Mouse (Mus musculus) brown adipose tissue, adult 24 weeks (tissue): ENCODE measurements around the gene Celf5. TPM values are rescaled to one million over a fixed set of nuclear protein-coding genes. Genes with fewer than 3 reads are reported as not detected.

ENCODE experiments used
- H3K27ac ChIP-seq: fragments of 200-500 bp; replicated peaks from 2 replicates; pipeline ENCODE4 v1.5.1; 2012; ENCODE audit warnings: low read depth, mild to moderate bottlenecking, low read length
- H3K4me1 ChIP-seq: fragments of 200-500 bp; 2 replicates; pipeline ENCODE4 v1.6.1; 2012; ENCODE audit warnings: low read length, mixed read lengths; ENCODE audit not compliant: control insufficient read depth, insufficient read depth, insufficient read length
- H3K4me3 ChIP-seq: fragments of 200-500 bp; 2 replicates; pipeline ENCODE4 v1.5.1; 2012; ENCODE audit warnings: low read depth, mild to moderate bottlenecking, low read length, moderate library complexity; ENCODE audit not compliant: insufficient read depth
- polyA plus RNA-seq: library from polyadenylated mRNA; stranded (reverse); fragments of >200 nt; gene quantifications from 2 replicates; pipeline ENCODE4 v1.2.4, GENCODE M21; 2012; ENCODE audit not compliant: missing spikeins, insufficient read depth, insufficient read length

The Celf5 gene
- polyA plus RNA-seq, 1 experiment: 0.63 TPM

DNA sequence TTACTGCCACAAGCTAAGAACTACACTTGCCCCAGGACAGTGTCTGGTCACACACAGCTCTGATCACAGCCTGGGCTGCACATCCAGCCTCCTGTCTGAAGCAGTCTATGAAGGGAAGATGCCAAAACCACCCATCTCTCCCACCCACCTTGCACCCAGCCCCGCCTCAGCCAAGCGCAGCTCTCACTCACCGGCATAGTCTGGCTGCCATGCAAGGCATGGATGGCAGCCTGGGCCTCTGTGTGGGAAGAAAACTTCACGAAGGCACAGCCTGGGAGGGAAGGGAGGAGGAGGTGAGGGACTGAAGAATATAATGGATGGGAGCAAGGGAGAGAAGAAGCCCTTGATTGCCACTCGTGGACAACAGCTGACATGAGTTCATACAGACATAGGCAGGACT is 13.3 kb downstream of the Celf5 start:
- Histone ChIP-seq H3K4me1 (no peaks in the 10 kb centered on the region; the same call in 1 of the 2 replicates), H3K27ac (no peak overlapping the region), H3K4me3 (no peak overlapping the region)

DNA sequence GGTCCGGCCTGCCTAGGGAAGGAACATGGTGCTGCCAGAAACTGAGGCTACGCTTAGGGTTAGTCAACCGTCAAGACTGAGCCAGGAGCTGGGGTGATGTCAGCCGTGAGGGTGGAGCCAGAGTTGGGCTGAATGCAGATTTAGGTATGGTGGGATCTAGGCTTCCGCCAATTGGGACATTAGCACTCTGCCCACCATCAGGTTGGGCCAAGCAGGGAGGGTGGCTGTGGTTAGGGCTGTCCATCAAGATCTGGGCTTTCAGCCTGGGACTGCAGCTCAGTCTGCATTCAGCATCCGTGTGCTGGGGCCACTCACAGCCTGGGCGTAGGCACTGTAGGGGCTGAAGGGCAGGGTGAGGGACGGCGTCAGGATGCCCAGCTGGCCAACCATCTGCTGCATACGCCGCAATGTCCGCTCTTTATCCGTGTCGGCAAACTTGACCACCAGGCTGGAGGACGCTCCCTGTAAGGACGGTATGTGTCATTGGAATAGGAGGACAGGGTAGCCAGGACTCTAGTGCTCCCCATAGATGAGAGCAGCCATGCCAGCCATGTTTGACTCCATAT is 14.8 kb downstream of the Celf5 start:
- no peak overlapping the region for H3K4me3 ChIP-seq
- H3K4me1 ChIP-seq: no peaks in the 10 kb centered on the region; the same call in 1 of the 2 replicates

DNA sequence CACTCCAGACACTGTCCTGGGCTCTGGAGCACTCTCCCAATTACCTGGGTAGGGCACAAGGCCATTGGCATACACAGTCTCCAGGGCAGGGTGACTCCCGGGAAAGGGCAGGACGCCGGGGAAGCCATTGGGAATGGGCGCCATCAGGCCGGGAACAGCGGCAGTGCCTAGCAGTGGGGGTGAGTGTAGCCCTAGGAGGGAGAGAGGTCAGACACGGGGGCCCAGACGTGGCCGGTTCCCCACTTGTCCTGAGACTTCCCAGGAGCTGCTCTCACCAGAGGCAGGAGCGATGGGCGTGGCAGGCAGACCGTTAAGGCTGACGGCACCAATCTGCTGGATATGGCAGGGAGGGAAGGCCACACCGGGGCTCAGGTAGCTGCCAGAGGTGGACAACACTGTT is 15.6 kb downstream of the Celf5 start:
- Histone ChIP-seq H3K4me1 (no peaks in the 10 kb centered on the region; the same call in 1 of the 2 replicates), H3K27ac (no peak overlapping the region), H3K4me3 (no peak overlapping the region)

More for the DNA sequence above, 14.8 kb downstream of the Celf5 start:
- H3K27ac ChIP-seq: no peak overlapping the region

DNA sequence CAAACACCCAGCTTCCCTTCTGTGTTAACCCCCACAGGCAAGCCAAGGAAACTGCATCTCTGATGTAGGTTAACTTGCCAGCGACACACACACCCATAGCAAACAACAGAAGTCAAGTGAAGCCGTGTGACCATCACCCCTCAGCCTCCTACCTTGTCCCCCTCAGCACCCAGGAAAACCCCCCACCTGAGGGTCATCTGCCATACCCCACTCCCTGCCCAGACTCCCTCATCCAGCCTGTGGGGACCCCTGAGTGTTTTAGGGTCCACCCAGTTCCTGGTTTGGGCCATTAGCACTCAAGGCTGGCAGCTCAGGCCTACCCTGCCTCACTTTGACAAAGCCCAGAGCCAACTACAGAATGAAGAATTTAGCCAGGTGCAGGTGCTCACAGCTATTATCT is 16.4 kb downstream of the Celf5 start:
- Histone ChIP-seq H3K4me3 (no peak overlapping the region), H3K27ac (no peak overlapping the region)

DNA sequence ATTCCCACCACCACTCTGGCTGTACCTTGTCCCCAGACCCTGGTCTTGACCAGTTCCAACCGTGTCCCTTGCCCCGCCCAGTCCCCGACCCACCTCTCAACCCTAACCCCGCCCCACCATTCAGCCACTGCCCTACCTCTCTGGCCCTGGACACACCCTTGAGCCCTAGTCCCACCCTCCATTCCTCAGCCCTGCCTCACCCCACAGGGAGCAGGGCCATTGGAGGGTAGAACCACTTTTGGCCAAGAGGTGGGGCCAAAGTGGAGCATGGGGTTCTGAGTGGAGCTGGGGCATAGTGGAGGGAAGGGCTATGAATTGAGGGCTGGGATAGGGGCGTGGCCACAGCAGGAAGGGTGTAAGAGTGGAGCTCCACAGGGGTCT is 17.3 kb downstream of the Celf5 start:
- Histone ChIP-seq H3K4me1 (no peaks in the 10 kb centered on the region; the same call in 1 of the 2 replicates), H3K4me3 (no peak overlapping the region)

More for the DNA sequence above, 16.4 kb downstream of the Celf5 start:
- no peaks in the 10 kb centered on the region; the same call in 1 of the 2 replicates for H3K4me1 ChIP-seq

DNA sequence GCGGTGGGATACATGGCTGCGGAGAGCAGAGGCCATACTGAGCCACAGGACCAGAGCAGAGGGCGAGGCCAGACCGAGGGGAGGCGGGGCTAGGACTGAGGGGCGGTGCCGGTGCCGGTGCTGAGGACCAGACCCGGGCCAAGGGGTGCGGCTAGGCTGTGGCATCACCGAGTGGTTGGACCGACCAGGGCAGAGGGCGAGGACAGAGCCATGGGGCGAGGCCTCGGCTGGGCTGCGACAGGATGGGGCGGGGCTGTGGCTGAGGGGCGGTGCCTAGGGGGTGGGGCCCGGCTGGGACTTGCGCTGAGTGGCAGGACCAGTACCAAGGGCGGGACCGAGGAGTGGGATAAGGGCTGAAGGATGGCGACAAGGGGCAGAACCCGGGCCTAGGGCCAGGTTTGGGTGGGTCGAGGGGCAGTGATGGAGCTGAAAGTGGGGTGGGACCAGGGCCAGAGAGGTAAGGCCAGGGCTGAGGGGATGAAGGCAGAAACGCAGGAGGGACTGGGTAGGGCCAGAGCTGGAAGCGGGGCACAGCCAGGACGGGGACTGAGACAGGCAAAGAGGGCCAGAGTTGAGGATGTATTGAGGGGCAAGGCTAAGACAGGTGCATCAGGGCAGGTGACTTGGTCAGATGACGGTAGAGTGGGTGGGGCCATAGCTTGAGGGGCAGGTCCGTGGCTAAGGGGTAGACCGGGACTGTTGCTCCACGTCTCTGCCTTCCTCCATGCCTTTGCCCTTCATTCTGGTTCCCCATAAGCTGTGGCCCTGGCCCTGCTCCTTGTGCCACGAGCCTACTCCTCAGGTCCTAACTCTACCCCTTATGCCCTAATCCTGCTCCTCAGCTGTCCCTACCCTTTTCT is 17.9 kb downstream of the Celf5 start:
- Histone ChIP-seq H3K4me1 (no peaks in the 10 kb centered on the region; the same call in 1 of the 2 replicates), H3K27ac (no peak overlapping the region), H3K4me3 (no peak overlapping the region; the same call in 1 of the 2 replicates)

More for the DNA sequence above, 17.3 kb downstream of the Celf5 start:
- H3K27ac ChIP-seq: no peak overlapping the region

DNA sequence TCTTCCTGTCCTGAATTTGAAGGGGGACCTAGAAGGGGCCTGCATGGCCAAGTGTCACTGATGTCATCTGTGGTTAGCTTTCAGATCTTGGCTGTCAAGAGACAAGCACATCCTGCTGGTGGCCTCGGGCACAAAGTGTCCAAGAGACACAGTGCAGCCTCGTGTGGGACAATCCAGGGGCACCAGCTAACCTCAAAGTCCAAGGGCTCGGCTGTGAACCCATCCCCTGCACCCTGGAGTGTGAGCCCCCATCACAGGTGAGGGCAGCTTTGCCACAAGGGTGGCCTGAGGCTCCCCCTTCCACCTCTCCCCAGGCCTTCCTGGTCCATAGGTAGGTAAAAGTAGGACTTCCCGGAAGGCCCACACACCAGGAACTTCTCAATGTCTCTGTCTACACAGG is 19.0 kb downstream of the Celf5 start:
- H3K4me3 ChIP-seq: no peak overlapping the region
- no peak overlapping the region for H3K27ac ChIP-seq

DNA sequence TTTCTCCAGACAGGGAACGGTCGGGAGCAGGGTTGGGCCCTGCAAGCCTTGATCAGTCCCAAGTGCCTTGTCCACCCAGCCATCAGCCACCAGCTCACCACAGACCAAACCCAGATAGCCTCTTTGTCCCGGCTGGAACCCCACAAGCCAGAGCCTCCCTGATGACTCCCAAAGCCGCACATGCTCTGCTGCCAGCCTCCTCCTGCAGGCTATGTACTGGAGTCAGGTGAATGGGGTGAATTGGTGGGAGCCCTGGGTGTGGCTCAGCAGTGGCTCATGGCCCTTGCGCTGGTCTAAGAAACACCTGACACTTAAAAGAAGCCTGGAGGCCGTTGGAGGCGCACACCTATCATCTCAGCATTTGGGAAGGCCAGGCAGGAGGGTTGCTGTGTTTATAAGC is 19.6 kb downstream of the Celf5 start:
- H3K4me1 ChIP-seq: no peaks in the 10 kb centered on the region; the same call in 1 of the 2 replicates
- H3K4me3 ChIP-seq: no peak overlapping the region
- no peak overlapping the region for H3K27ac ChIP-seq

More for the DNA sequence above, 19.0 kb downstream of the Celf5 start:
- no peaks in the 10 kb centered on the region; the same call in 1 of the 2 replicates for H3K4me1 ChIP-seq

DNA sequence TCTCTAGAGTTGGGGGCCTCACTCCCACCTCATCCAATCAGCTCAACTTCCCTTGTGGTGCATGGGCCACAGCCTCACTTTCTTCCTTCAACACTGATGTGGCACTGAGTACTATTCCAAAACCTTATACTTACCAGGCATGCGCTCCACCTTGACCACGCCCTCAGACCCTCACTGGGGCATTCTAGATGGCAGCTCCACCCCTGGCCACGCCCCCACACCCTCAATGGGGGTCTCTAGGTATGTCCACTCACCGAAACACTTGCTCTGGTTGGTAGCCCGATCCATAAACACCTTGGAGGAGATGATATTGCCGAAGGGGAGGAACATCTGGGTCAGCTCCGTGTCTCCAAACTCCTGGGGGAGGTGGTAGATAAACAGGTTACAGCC is 20.1 kb downstream of the Celf5 start:
- Histone ChIP-seq H3K27ac (no peak overlapping the region), H3K4me1 (no peaks in the 10 kb centered on the region; the same call in 1 of the 2 replicates), H3K4me3 (no peak overlapping the region)

DNA sequence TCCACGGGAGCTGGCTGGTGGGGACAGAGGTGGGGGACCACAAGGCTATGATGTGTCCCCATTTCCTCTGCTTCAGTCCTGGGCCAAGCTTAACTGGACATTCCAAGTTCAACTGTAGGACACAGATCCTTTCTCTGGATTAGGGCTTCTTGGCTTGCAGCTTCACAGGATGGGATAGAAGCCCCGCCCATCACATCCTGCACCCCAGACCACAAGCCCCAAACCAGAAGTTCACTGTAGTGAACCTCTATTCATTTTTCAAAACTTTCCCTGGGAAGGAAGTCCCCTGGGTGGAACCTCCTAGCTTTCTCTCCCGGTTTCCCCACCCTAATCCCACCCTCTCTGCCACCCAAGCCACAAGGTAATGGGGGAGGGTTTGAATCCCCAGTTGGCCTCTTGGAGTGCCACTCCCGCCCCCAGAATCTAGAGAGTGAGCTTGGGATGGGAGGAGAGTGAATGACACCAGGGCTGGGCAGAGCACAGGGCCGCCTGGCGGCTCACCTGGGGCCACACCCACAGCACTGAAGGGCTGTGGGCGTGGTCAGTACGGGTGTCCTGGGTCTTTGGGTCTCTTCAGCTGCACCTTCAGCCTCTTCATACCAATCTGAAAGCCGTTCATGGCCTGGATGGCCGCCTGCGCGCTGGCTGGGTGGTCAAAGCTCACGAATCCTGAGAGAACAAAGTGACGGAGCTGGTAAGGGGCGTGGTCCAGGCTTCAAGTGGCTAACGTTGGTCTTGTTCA is 20.7 kb downstream of the Celf5 start:
- Histone ChIP-seq H3K4me1 (no peaks in the 10 kb centered on the region; the same call in 1 of the 2 replicates), H3K27ac (no peak overlapping the region), H3K4me3 (no peak overlapping the region)

DNA sequence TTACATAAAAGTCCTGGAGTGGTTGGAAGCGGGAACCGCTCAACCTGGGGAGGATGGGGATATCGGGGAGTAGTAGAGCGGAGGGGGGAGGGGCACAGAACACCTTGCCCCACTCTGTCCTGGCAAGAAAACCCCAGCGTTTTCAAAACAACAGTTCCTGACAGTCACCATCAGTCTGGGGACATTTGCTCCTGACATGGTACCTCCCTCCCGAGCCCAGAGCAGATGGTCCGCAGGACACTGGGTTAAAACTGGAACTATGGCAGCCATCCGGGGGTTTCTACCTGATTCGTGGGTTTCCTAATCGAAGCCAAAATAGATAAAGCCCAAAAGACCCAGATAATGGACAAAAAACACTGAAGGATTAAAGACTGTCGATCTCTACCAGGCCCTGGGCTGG is 21.6 kb downstream of the Celf5 start:
- no peak overlapping the region for H3K27ac ChIP-seq
- H3K4me3 ChIP-seq: no peak overlapping the region

DNA sequence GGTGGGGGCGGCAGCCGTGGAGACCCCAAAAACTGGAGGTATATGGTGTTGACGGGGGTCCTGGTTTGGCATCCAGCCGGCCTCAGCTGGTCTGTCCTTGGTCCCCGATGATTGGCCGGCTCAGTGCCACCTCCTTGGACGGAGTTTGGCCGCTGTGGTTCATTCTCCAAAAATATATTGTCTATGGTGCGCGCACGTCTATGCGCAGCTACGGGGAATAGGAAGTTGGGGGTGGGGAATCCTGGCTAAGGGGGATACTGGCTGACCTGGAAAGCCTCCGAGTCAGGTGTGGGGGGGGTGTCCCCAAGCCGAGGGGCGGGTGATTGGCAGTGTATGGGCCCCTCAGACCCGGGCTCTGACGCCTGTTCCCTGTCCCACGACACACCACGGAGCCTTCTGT is 22.0 kb downstream of the Celf5 start:
- Histone ChIP-seq H3K4me3 (no peak overlapping the region), H3K4me1 (no peaks in the 10 kb centered on the region; the same call in 1 of the 2 replicates), H3K27ac (no peak overlapping the region)

More for the DNA sequence above, 21.6 kb downstream of the Celf5 start:
- no peaks in the 10 kb centered on the region; the same call in 1 of the 2 replicates for H3K4me1 ChIP-seq

DNA sequence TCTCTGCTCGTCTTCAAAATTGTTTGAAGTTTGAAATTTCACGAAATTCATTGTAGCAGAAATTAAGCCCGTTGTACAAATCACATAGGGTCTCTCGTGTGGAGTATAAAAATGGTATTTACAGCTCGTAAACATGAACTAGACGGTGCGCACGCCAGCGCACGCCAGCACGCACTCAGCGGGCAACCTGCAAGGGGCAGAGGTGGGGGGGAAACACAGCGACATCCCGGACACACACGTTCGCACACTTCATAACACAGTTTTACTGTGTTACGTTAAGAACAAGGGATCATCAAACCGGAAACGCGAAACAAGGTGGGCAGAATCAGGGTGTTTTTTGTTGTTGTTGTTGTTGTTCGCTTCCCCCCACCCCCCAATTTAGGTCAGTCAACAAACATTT is 23.1 kb downstream of the Celf5 start:
- H3K27ac ChIP-seq: no peak overlapping the region
- H3K4me1 ChIP-seq: no peaks in the 10 kb centered on the region; the same call in 1 of the 2 replicates
- no peak overlapping the region for H3K4me3 ChIP-seq

DNA sequence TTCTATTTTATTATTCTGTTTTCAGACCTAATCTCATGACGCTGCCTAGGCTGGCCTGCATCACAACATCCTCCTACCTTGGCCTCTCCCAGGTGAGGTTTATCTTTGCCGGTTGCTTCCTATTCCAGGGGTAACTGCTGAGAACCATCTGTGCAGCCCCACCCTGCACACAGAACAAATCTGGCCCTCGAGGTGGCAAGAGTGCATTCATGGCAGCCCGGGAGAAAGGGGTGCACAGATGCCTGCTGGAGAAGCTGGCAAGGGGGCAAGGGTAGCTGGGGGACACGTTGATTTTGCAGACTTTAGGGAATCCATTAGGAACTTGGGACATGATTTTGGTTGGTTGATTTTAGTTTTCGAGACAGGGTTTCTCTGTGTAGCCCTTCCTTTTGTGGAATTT is 24.2 kb downstream of the Celf5 start:
- Histone ChIP-seq H3K4me1 (no peaks in the 10 kb centered on the region), H3K4me3 (no peak overlapping the region), H3K27ac (no peak overlapping the region)

DNA sequence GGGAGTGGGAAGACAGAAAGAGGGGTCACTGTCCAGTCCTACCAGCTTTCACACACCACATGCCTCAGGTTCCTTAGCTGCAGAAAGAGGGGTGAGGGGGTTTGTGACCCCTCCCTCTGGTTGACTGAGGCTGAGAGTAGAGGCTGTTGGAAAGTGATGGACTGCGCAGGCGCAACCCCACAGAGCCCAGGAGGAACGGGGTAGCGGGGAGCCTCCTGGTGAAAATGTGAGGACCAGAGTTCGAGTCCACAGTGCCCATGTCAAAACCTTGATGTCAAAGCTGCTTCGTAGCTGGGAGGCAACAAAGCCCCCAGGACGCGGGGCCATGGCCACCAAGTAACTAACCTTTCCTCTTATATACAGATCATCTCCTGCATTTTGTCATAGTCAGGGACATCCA is 24.9 kb downstream of the Celf5 start:
- H3K27ac ChIP-seq: no peak overlapping the region
- no peaks in the 10 kb centered on the region for H3K4me1 ChIP-seq
- no peak overlapping the region for H3K4me3 ChIP-seq
